Mouse (Mus musculus): ENCODE data around the gene Reln.

Reln gene

DNA sequence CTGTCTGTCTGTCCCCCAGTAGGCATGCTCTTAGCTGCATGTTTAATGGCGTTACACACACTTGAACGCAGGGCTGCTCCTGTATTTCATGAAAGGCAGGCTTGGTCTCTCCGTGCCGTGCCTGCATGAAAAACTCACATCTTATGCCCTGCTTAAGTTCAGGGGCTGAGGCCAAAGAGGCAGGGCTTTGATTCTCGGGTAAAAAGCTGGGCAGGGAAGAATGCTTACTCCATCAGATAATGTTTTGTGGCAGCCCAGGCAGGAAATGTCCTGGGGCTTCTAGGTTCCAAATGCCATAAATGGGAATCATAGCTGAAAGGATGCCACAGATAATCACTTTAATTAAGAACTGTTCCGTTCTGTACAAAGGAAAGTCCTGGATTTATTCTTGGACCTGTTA lies 226.0 kb downstream of the Reln start:
- peak; percentile 81 for DNase-seq (ENCODE audit: low spot score)

DNA sequence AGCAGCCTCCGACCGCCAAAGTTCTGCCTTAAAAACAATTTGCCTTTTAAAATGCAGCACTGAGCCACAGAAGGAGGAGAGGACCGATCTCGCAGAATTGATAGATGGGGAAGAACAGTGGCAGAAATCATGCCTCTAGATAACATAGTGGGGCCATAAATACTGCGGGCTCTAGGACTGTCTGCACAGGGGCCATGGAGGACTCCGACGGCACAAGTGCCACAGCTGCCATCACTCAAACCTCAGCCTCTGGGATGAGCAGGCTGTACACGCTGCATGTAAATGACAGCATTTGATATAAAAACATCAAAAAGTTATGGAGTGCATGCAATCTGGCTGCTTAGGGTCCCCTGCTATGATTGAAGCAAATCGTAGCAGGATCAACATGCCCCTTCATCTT lies 227.6 kb downstream of the Reln start:
- no peak for DNase-seq (ENCODE audit: low spot score)

DNA sequence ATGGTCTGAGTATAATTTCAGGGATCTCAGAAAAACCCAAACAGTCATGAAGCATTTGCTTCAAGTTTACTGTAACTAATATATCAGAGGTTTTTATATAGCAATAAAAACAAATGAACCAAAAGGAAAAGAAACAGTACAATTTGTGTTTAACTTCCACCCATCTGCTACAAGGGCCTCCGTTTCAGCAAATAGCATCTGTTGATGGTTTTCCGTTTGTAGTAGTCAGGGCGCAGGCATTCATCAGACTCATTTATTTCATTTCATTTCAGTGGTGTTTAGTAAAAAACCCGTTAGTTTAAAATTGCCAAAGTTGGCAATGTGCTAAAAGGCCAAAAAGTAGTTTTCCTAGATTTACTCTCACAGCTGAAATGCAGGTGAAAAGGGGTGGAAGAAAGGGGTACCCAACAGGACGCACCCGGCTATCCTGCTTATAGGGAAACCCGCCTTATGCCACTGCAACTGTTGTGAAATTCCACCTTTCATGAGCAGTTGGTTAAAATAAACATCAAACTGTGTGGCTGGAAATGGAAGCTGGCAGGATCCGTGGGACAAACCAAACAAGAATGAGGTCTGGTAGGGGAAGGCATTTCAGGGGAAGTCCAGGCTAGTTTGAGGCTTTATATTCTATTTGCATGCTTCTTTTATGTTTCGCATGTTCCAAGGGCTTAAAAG lies 237.6 kb downstream of the Reln start:
- DNase-seq (ENCODE audit: low spot score): no peak

DNA sequence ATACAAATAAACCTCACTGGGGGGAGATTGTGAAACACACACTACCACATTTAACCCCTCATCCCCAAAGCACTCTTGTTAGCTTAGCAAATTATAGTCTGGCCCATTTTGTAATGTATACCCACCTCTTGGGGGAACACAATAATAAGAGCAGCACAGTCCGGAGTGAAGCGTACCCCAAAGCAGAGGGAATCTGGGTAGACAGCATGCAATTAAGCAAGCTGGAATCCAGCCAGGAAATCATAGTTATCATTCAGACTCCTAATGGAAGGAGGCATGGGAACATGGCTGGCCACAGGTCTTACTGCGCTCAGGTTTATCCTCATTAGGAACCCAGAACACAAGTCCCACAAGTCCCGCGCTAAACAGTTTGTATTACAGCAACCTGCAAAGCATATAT lies 249.5 kb downstream of the Reln start:
- DNase-seq (ENCODE audit: low spot score): peak; percentile 87

DNA sequence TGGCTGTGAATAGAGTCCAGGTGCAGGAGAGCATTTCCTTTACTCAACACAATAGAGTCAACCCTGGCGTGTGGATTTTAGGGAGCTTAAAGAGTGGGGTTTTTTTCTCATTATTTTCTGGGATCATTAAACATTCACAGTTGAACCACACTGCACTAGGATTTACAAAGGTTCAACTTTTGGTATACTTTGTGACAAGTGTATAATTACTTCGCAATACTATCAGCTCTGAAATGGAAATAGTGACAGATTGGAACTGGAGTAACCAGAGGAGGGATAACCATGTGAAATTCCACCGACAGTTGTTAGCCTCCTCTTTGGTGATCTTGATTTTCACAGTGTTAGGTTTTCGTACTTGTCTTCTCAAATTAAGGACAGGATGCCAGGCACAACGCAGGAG lies 250.5 kb downstream of the Reln start:
- peak; percentile 66 for DNase-seq (ENCODE audit: low spot score)

DNA sequence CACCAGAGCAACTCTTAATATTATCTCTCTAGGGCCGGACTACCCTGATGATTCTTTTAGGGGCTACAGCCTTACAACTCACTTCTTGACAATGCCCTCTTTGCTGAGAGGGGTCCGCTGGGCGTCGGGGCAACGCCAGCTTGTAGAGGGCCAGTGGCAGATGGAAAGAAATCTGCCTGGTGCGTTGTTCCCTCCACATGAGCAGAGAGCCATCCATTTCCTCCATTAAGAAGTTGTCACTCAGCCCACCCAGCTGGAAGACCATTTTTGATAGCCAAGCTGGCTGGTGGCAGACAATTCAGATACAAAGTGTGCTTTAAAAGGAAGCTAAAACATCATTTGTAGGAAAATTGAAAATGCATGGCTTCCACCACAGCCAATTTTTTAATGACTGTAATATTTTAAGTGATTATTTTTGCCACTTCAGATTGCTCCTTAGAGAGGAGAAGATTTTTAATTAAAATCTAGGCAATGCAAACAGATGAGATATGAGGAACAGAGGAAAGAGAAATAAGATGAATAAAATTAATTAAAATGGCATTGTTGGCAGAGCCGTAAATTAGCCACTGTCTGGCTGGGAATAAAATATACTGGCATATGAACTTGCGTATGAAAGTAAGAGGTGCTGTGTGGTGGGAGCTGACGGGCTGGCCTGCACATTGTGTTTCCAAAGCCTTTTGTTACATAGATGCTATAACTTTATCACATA lies 251.2 kb downstream of the Reln start:
- peak; percentile 92 for DNase-seq (ENCODE audit: low spot score)

- DNase-seq (ENCODE audit: low spot score): no peak
These were observed 264.0 kb downstream of the Reln start for GRCm38 (mm10) chr5:22080468-22080986.

- no peak for DNase-seq (ENCODE audit: low spot score)
These were observed 269.5 kb downstream of the Reln start for GRCm38 (mm10) chr5:22074971-22075370.

DNA sequence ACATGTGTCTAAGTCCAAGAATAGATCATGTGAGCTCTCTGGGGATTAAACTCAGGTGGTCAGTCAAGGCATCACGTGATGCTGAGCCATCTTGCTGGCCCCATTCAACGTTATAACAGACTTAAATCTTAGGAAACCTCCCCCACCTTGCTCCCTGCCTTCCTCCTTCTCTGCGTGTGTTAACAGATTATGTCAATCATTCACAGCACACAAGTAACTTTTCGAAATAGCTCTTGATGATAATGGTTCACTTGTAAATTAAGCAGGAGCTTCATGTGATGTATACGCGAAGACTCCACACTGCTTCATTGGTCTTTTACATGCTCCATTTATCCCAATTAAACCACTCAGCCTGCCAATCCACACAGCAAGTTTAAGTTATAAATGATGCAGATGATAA lies 271.9 kb downstream of the Reln start:
- peak; percentile 67 for DNase-seq (ENCODE audit: low spot score)

DNA sequence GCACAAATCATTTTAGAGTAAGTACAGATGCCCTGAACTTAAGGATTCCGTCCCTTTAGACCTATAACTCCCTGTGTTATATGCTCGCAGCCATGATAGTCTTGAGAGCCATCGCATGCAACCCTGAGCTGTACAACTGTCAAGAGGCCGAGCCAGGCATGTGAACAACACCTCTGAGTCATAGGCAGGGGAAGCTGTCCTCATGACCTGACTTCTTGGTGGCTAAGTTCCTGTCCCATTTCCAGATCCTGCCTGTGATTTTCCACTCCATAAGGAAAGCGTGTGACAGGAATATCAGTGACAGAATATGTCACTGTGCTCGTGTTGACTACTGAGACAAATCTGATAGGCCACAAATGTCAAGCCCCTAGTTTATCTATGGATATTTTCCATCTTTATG lies 285.3 kb downstream of the Reln start:
- no peak for DNase-seq (ENCODE audit: low spot score)

- no peak for DNase-seq (ENCODE audit: low spot score)
These were observed 302.7 kb downstream of the Reln start for GRCm38 (mm10) chr5:22041825-22042224.

- DNase-seq (ENCODE audit: low spot score): no peak
These were observed 304.9 kb downstream of the Reln start for GRCm38 (mm10) chr5:22039375-22040149.

GRCm38 (mm10) chr5:22035201-22035600 lies 309.3 kb downstream of the Reln start:
- no peak for DNase-seq (ENCODE audit: low spot score)

- peak; percentile 52 for DNase-seq (ENCODE audit: low spot score)
These were observed 311.5 kb downstream of the Reln start for GRCm38 (mm10) chr5:22033039-22033438.

GRCm38 (mm10) chr5:22031653-22032052 lies 312.8 kb downstream of the Reln start:
- peak; percentile 74 for DNase-seq (ENCODE audit: low spot score)

GRCm38 (mm10) chr5:22028379-22028778 lies 316.1 kb downstream of the Reln start:
- DNase-seq (ENCODE audit: low spot score): no peak

GRCm38 (mm10) chr5:22027240-22027875 lies 317.1 kb downstream of the Reln start:
- DNase-seq (ENCODE audit: low spot score): no peak

GRCm38 (mm10) chr5:22025746-22026145 lies 318.8 kb downstream of the Reln start:
- no peak for DNase-seq (ENCODE audit: low spot score)

GRCm38 (mm10) chr5:22024108-22024507 lies 320.4 kb downstream of the Reln start:
- DNase-seq (ENCODE audit: low spot score): no peak

DNA sequence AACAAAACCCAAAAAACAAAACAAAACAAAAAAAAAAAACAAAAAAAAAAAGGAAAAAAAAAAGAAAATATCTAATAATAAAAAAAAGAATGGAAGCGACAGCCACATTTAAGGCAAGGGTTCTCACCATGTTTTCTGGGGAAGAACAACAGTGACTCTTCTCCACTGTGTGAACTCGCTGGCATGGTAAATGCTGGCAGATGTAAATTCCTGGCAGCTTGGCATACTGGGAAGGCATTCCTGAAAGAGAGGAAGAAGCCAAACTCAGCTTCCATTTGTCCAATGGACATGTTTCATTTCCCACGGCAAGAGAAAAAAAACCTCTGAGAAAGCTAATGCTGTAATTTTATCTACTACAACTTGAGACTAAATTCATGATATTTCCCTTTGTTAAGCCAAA lies 326.6 kb downstream of the Reln start:
- no peak for DNase-seq (ENCODE audit: low spot score)

DNA sequence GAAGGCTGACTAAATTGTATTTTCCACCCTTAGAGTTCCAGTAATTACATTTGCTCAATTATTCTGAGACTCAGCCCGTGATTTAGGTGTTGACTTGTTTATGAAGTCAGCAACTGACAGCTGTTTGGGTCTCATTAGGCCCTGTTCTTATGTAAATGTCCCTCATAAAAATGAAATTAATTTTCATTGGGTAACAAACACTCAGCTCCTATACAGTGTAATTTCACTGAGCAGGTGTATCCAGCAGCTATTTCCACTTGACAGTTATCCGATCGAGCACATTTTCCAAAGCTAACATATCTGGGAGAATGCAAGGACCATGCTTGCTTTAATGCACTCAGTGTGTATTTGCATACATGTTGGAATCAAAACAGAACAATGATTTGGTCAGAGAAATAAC lies 330.0 kb downstream of the Reln start:
- DNase-seq (ENCODE audit: low spot score): no peak

DNA sequence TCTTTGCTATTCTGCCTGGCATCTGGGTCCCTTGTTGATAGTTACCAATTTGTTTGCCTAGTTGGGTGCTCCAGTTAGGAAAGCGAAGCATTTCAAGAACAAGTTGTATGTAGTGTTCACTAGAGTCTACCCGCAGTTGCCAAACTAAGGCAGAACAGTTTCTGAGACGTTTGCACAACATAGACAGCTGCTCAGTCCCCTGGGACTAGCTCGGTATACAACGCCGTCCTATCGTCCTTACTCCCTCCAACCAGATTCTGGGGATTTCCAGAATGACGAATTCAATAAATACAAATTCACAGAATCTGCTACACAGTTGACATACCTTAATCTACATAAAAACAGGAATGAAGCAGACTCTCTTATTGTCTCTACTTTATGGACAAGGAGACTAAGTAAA lies 335.4 kb downstream of the Reln start:
- no peak for DNase-seq (ENCODE audit: low spot score)
